Mouse (Mus musculus) liver, adult 2 months (tissue): Measurements from ENCODE around the gene Vmn2r65.

Experiments used
- CTCF ChIP-seq: fragments of 200-500 bp; IDR thresholded peaks from 2 replicates; pipeline ENCODE4 v1.5.1; 2011; ENCODE audit warnings: low read depth, low read length, control low read depth
- POLR2A ChIP-seq: fragments of 200-500 bp; IDR thresholded peaks from 2 replicates; pipeline ENCODE4 v1.6.1; 2011; ENCODE audit warnings: low read length, control low read depth; ENCODE audit not compliant: insufficient read depth; ENCODE audit errors: extremely low read depth

- TF ChIP-seq POLR2A: no peak
- TF ChIP-seq CTCF: no peak
These were observed 32.8 kb upstream of the Vmn2r65 start for GRCm38 (mm10) chr7:84996694-84997093.
